Mouse (Mus musculus) kidney, postnatal 25 days (tissue): ENCODE measurements around the gene Pno1.

Experiments used
- DNase-seq, 2 experiments: peaks; one replicate each; pipeline ENCODE4 v3.0.0; 2021; ENCODE audit warnings: mixed read lengths in 2 of 2

Pno1 gene

GRCm38 (mm10) chr11:17176638-17177037 lies 34.7 kb downstream of the Pno1 start:
- DNase-seq = no peak

DNA sequence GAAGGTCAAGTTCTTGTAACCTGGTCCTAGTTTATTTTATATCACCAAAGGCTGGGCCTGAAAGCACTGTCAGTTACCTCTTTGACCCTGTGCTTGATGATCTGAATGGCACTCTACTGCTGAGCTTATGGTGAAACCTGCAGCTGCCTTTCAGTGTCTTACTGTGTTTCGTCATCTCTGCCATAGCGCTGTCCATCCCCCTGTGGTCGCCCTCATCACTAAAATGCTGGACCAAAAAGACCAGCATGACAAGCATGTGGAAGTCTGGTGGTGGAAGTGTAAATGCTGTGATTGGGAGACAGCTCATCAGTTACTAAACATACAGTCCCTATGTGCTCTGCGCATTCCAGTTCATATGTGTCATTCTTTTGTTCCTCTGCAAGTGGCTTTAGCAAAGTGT lies 39.1 kb downstream of the Pno1 start:
- no peak for DNase-seq

DNA sequence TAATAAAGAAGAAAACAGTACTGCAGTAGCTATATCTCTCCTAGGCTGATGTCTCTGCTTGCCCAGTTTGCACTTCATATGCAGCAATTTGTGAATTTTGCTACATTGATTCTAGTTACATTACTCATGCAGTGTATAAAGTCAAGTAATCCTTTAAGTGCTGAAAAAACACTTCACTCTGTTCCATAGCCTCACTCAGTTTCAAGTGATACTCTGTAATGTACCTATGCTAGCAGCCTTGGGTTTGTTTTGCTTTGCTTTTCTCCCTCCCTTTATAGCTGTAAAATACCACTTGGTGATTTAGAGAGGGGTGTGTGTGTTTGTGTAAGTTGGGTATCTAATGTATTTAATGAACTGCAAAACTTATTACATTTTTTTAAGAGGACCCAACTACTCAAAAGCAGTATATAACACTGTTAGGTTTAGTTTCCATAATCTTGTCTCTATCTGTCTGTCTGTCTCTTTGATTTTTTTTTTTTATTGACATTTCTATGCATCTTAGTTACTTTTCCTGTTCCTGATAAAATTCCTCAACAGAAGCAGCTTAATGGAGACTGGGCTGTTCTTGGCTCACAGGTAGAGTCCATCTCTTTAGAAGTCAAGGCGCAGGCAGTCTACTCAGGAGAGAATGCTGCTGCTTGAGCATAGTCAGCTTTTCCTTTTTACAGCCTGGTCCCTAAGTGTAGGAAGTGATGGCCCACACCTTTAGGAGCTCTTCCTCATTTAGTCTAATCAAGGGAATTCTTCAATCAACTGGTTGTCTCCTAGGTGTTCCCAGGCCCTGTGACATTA lies 40.2 kb downstream of the Pno1 start:
- DNase-seq = no peak

DNA sequence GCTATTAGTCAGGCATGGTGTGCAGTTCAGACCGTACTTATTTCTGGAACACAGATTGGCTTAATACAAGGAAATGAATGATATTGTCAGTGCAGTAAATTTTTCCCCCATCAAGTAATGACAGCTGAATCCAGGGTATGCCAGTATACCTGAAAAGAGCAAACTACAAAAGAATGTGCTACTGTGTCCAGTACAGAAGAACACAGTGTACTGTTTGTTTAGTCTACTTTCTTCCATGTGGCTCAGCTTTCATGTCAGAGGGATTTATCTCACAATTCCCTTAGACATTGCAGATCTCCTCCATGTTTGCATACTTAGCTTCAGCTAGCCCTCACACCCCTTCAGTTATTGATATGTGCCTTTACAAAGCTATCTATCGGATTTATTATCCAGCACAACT lies 42.1 kb downstream of the Pno1 start:
- no peak for DNase-seq

DNA sequence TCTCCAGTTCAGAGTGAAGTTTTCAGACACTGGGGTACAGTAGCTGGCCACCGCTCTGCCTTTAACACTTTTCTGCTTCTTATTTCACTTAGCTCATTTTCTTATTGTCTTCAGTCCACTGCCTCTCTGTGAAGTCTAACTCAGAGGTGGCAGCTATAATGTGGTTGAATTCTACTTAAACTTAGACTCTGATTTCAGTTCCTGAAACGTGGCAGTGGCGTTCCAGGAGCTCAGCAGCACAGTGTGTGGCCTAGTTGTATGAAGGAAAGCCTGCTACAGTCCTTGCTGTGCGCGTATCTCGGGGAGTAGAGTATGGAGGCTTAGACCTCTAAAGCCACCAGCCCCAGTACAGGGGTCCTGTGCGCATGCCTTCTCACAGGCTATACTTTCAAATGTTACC lies 44.7 kb downstream of the Pno1 start:
- DNase-seq = no peak

- DNase-seq = no peak
Measured at GRCm38 (mm10) chr11:17163956-17164355, 47.4 kb downstream of the Pno1 start.

GRCm38 (mm10) chr11:17160242-17160641 lies 51.1 kb downstream of the Pno1 start:
- peak; percentile 70 to 76 for DNase-seq

DNA sequence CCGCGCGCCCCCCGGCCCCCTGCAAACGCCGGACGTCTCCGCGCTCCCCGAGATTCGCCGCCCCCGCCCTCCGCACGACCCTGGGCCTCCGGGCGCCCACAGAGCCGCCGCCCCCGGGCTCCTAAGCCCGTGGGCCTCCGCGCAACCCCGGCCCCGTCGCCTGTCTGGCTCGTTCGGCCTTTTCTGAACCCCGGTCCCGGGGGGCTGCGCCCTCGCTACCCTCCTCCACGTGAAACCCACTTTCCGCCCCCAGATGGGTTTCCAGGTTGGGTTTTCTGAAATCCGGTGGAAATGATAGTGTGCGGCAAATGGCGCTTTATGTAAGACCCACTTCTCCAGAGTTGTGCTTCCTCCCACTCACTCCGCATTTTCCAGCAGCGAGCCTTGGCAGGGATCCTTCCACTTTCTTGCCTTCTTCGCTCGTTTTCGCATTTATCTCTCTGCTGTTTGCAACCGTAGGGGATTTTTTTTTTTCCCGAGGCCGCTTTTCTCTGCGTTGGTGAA lies 51.6 kb downstream of the Pno1 start:
- DNase-seq = peak; percentile 30 to 52

- peak; percentile 96 to 99 for DNase-seq
Measured at GRCm38 (mm10) chr11:17158858-17159737, 52.3 kb downstream of the Pno1 start, which contains the start of gene Ppp3r1. Ppp3r1 (plus strand) TSS chr11:17159263.
